8 mouse cellular contexts compared by ENCODE assay signal in genomic region chr13:95524674-95525491, GRCm38 (mm10). TPM values are rescaled to one million over a fixed set of nuclear protein-coding genes. Genes with fewer than 3 reads are reported as not detected.
A peak's percentile ranks its signal among the peaks of the same experiment; 100 is the strongest.
DNase-seq lines count a peak whose midpoint lies in the region; ATAC-seq and TF ChIP-seq lines count a peak whose summit lies in the region.

Gene F2rl1 (minus strand): TSS chr13:95525227.

- no peaks in the 10 kb centered on the region for H3K36me3 ChIP-seq in ES-Bruce4 (ENCODE audit: control insufficient read depth, insufficient read depth, low read length, poor library complexity, severe bottlenecking)
- H3K36me3 ChIP-seq in forebrain, embryonic 16.5 days (ENCODE audit: control insufficient read depth, insufficient read depth) = no peaks in the 10 kb centered on the region
- H3K36me3 ChIP-seq in liver, embryonic 14.5 days (replicated peaks; ENCODE audit: control insufficient read depth, insufficient read depth, low read depth) = no peaks in the 10 kb centered on the region

- TF ChIP-seq EP300 in ES-Bruce4 (IDR thresholded peaks at IDR 0.05; ENCODE audit: insufficient read depth, low read depth, low read length) = 0 out of 2 replicates have a peak, but pooled peaks have one; percentile 40
- no peak for TF ChIP-seq EP300 in liver, embryonic 14.5 days (IDR thresholded peaks at IDR 0.05; ENCODE audit: low read depth)

- peak within 1 kb of the TSS; percentile 74 for H3K4me2 ChIP-seq in forebrain, embryonic 16.5 days (ENCODE audit: low read length)
- peak within 1 kb of the TSS; percentile 65 for H3K4me2 ChIP-seq in liver, embryonic 14.5 days (ENCODE audit: low read depth)

- peak within 1 kb of the TSS; percentile 82 for H3K9ac ChIP-seq in ES-Bruce4 (ENCODE audit: low read depth, poor library complexity, severe bottlenecking)
- peak within 1 kb of the TSS; percentile 33 for H3K9ac ChIP-seq in forebrain, embryonic 16.5 days (replicated peaks; ENCODE audit: low read depth, low read length)
- no peak within 1 kb of the TSS for H3K9ac ChIP-seq in liver, embryonic 14.5 days (replicated peaks)

- no peaks in the 10 kb centered on the region for H3K27me3 ChIP-seq in ES-Bruce4 (ENCODE audit: control insufficient read depth, insufficient read depth, low read length, poor library complexity, severe bottlenecking)
- H3K27me3 ChIP-seq in forebrain, embryonic 16.5 days (replicated peaks; ENCODE audit: control insufficient read depth, insufficient read depth, low read length) = peaks cover 30% of the 10 kb centered on the region
- H3K27me3 ChIP-seq in liver, embryonic 14.5 days (ENCODE audit: control insufficient read depth, insufficient read depth, low read length) = peaks cover 58% of the 10 kb centered on the region

- peak within 1 kb of the TSS; percentile 51 for H3K27ac ChIP-seq in ES-Bruce4 (ENCODE audit: insufficient read depth, low read length)
- no peak within 1 kb of the TSS for H3K27ac ChIP-seq in forebrain, embryonic 16.5 days (ENCODE audit: low read length)
- no peak within 1 kb of the TSS for H3K27ac ChIP-seq in liver, embryonic 14.5 days

- WGBS in forebrain, embryonic 16.5 days = under 1% methylated on average over 54 of the region's 54 CpGs
- under 1% methylated on average over 54 of the region's 54 CpGs for WGBS in liver, embryonic 14.5 days (ENCODE audit: insufficient replicate concordance)

- H3K4me3 ChIP-seq in ES-Bruce4 (ENCODE audit: low read depth, low read length) = peak within 1 kb of the TSS; percentile 91
- peak within 1 kb of the TSS; percentile 41 for H3K4me3 ChIP-seq in forebrain, embryonic 16.5 days (replicated peaks; ENCODE audit: low read length)
- H3K4me3 ChIP-seq in liver, embryonic 14.5 days (ENCODE audit: insufficient read depth in 1 of 2, low read depth in 2 of 2, low read length in 2 of 2) = peak within 1 kb of the TSS; percentile 12 to 46

- TF ChIP-seq CTCF in ES-Bruce4 (IDR thresholded peaks at IDR 0.05; ENCODE audit: low read depth, low read length) = no peak
- TF ChIP-seq CTCF in brain, embryonic 14.5 days (IDR thresholded peaks at IDR 0.05; ENCODE audit: borderline replicate concordance, extremely low read depth, insufficient read depth, insufficient read length) = no peak
- TF ChIP-seq CTCF in liver, embryonic 14.5 days (IDR thresholded peaks at IDR 0.05; ENCODE audit: low read depth) = no peak

- ATAC-seq in forebrain, embryonic 16.5 days = peak; percentile 69
- ATAC-seq in inflammation-experienced regulatory T-cells, adult 6 months = peak; percentile 49
- ATAC-seq in liver, embryonic 14.5 days (ENCODE audit: insufficient read depth) = peak; percentile 59

- no peaks in the 10 kb centered on the region for H3K9me3 ChIP-seq in ES-Bruce4 (replicated peaks; ENCODE audit: control insufficient read depth, insufficient read depth, low read length, poor library complexity, severe bottlenecking)
- H3K9me3 ChIP-seq in forebrain, embryonic 16.5 days (ENCODE audit: control insufficient read depth, low read length) = no peaks in the 10 kb centered on the region
- H3K9me3 ChIP-seq in liver, embryonic 14.5 days (ENCODE audit: control insufficient read depth, low read length) = no peaks in the 10 kb centered on the region

- TF ChIP-seq POLR2A in ES-Bruce4 (IDR thresholded peaks at IDR 0.05; ENCODE audit: insufficient read depth, low read length) = no peak
- no peak for TF ChIP-seq POLR2A in brain, embryonic 14.5 days (IDR thresholded peaks at IDR 0.05; ENCODE audit: borderline replicate concordance, extremely low read depth, insufficient read depth, insufficient read length, poor library complexity, severe bottlenecking)

- peak; percentile 47 for DNase-seq in brain, embryonic 14.5 days (ENCODE audit: low read depth)
- DNase-seq in liver, embryonic 14.5 days (ENCODE audit: low read depth in 3 of 3, low spot score in 3 of 3) = no peak
- peak; percentile 20 to 40 for DNase-seq in natural killer cell, adult 2 months (ENCODE audit: low spot score in 2 of 2)
- peak; percentile 79 to 87 for DNase-seq in urinary bladder, adult 18-20 months (ENCODE audit: low spot score in 2 of 2)
- no peak for DNase-seq in layer of hippocampus, postnatal 14 days (ENCODE audit: low spot score in 2 of 2)

- H3K4me1 ChIP-seq in ES-Bruce4 (ENCODE audit: control insufficient read depth, insufficient read depth, low read length) = peaks cover 2% of the 10 kb centered on the region
- peaks cover 14% of the 10 kb centered on the region for H3K4me1 ChIP-seq in forebrain, embryonic 16.5 days (replicated peaks; ENCODE audit: control insufficient read depth, insufficient read depth, low read length)
- H3K4me1 ChIP-seq in liver, embryonic 14.5 days (replicated peaks; ENCODE audit: control insufficient read depth in 2 of 2, insufficient read depth in 2 of 2, low read length in 1 of 2) = no peaks in the 10 kb centered on the region

RNA-seq across cellular contexts. Expression of gene F2rl1, which starts in this region (rescaled TPM):
- polyA plus RNA-seq in ES-Bruce4 (2011; ENCODE audit: insufficient read depth, insufficient read length, low read depth, missing spikeins) = 59.0 and 65.2 TPM in 2 replicates
- polyA plus RNA-seq in brain, embryonic 14.5 days (2012; rRNA removed) = 0.43 and 0.44 TPM in 2 replicates
- 0.11 TPM in 1 of 2 replicates, not detected in the other for polyA plus RNA-seq in forebrain, embryonic 16.5 days (2015; fragmentation: Nextera tagmentation; extraction: Ambion mirVana)
- 10 to 100 TPM; 11.0 to 24.6 (median 12.1) TPM for polyA plus RNA-seq in inflammation-experienced regulatory T-cells, adult 6 months (2017; shearing (Covaris generic))
- 0.71 and 0.84 TPM in 2 replicates for polyA plus RNA-seq in liver, embryonic 14.5 days (2012; rRNA removed)
- 0.30 and 0.67 TPM in 2 replicates for polyA plus RNA-seq in liver, embryonic 14.5 days (2014; fragmentation: Nextera tagmentation; extraction: Ambion mirVana)
- under 1 TPM; 0.19 to 0.35 TPM for total RNA-seq in layer of hippocampus, postnatal 14 days (2021)

Comparison
In these comparisons a context has a peak if more than half of its experiments do, and no peak if none do; other contexts are left out.
1. Peak in DNase-seq in brain, embryonic 14.5 days; RNA of the gene not detected or under 1 TPM.
2. Peak in ATAC-seq, H3K4me3 ChIP-seq, H3K9ac ChIP-seq and H3K4me2 ChIP-seq in forebrain, embryonic 16.5 days; RNA of the gene not detected or under 1 TPM.
3. Peak in ATAC-seq, H3K4me3 ChIP-seq and H3K4me2 ChIP-seq in liver, embryonic 14.5 days; RNA of the gene not detected or under 1 TPM.
4. H3K4me3 ChIP-seq: peak in every context shown above with its lines; median percentile 91 in ES-Bruce4; 41 in forebrain, embryonic 16.5 days; 29 in liver, embryonic 14.5 days.
5. DNase-seq: peak in natural killer cell, adult 2 months (2 of 2) and urinary bladder, adult 18-20 months (2 of 2); none in liver, embryonic 14.5 days (0 of 3) and layer of hippocampus, postnatal 14 days (0 of 2).
6. Peak in every context shown above with its lines, with median percentiles within 50 percentile points of each other: ATAC-seq.